Mouse (Mus musculus): ENCODE measurements around the gene Slc39a13. TPM values are rescaled to one million over a fixed set of nuclear protein-coding genes. Genes with fewer than 3 reads are reported as not detected.
A peak's percentile ranks its signal among the peaks of the same experiment; 100 is the strongest.
"Not testable (repeated sequence)": the region's sequence is repeated elsewhere in the genome, so short reads cannot be mapped to it uniquely, and the experiment has no call there.

Slc39a13 gene
- polyA plus RNA-seq, 1 experiment: 17.8 TPM

GRCm38 (mm10) chr2:91058435-91058834 lies 11.8 kb downstream of the Slc39a13 start:
- no peaks in the 10 kb centered on the region; the same call in 1 of the 2 replicates for H3K4me1 ChIP-seq (ENCODE audit: control insufficient read depth, insufficient read depth, insufficient read length, low read length)
- TF ChIP-seq POLR2A (IDR thresholded peaks at IDR 0.05; ENCODE audit: low read depth, low read length) (no peak), CTCF (IDR thresholded peaks at IDR 0.05; ENCODE audit: extremely low read depth, insufficient read length, insufficient replicate concordance, low read depth, low read length) (no peak)
- no peak overlapping the region for H3K27ac ChIP-seq (ENCODE audit: insufficient read depth, low read depth, low read length)
- H3K27me3 ChIP-seq (ENCODE audit: control insufficient read depth, insufficient read depth, low read length): no peaks in the 10 kb centered on the region
- no peak overlapping the region for H3K4me3 ChIP-seq (ENCODE audit: low read depth, low read length)
- peaks cover 66% of the 10 kb centered on the region for H3K36me3 ChIP-seq (ENCODE audit: control insufficient read depth, insufficient read depth, low read length)
- 94% methylated on average over 5 of the region's 5 CpGs for WGBS

GRCm38 (mm10) chr2:91053934-91054382 lies 16.3 kb downstream of the Slc39a13 start, which contains the start of gene Psmc3:
Psmc3 (plus strand) TSS chr2:91054009.
- Histone ChIP-seq H3K36me3 (ENCODE audit: control insufficient read depth, insufficient read depth, low read length) (peaks cover 35% of the 10 kb centered on the region), H3K4me3 (ENCODE audit: low read depth, low read length) (peak within 1 kb of the TSS; percentile 81), H3K4me1 (ENCODE audit: control insufficient read depth, insufficient read depth, insufficient read length, low read length) (no peaks in the 10 kb centered on the region; the same call in 1 of the 2 replicates), H3K27ac (ENCODE audit: insufficient read depth, low read depth, low read length) (peak within 1 kb of the TSS; percentile 84), H3K27me3 (ENCODE audit: control insufficient read depth, insufficient read depth, low read length) (no peaks in the 10 kb centered on the region)
- WGBS: under 1% methylated on average over 40 of the region's 40 CpGs
- TF ChIP-seq POLR2A (IDR thresholded peaks at IDR 0.05; ENCODE audit: low read depth, low read length): peak; percentile 66; the same call in 1 of the 2 replicates
- no peak; the same call in 1 of the 2 replicates for TF ChIP-seq CTCF (IDR thresholded peaks at IDR 0.05; ENCODE audit: extremely low read depth, insufficient read length, insufficient replicate concordance, low read depth, low read length)

- H3K36me3 ChIP-seq (ENCODE audit: control insufficient read depth, insufficient read depth, low read length): peaks cover 30% of the 10 kb centered on the region
- 1% methylated on average over 6 of the region's 6 CpGs for WGBS
- TF ChIP-seq POLR2A (IDR thresholded peaks at IDR 0.05; ENCODE audit: low read depth, low read length) (no peak), CTCF (IDR thresholded peaks at IDR 0.05; ENCODE audit: extremely low read depth, insufficient read length, insufficient replicate concordance, low read depth, low read length) (peak; percentile 10; the same call in 1 of the 2 replicates)
- H3K4me1 ChIP-seq (ENCODE audit: control insufficient read depth, insufficient read depth, insufficient read length, low read length): no peaks in the 10 kb centered on the region; the same call in 1 of the 2 replicates
- H3K4me3 ChIP-seq (ENCODE audit: low read depth, low read length): peak overlapping the region; percentile 81
- no peak overlapping the region for H3K27ac ChIP-seq (ENCODE audit: insufficient read depth, low read depth, low read length)
- H3K27me3 ChIP-seq (ENCODE audit: control insufficient read depth, insufficient read depth, low read length): no peaks in the 10 kb centered on the region
Measured at GRCm38 (mm10) chr2:91053181-91053933, 16.9 kb downstream of the Slc39a13 start.

- H3K27me3 ChIP-seq (ENCODE audit: control insufficient read depth, insufficient read depth, low read length): no peaks in the 10 kb centered on the region
- peaks cover 25% of the 10 kb centered on the region for H3K36me3 ChIP-seq (ENCODE audit: control insufficient read depth, insufficient read depth, low read length)
- no peak for TF ChIP-seq CTCF (IDR thresholded peaks at IDR 0.05; ENCODE audit: extremely low read depth, insufficient read length, insufficient replicate concordance, low read depth, low read length)
- TF ChIP-seq POLR2A (IDR thresholded peaks at IDR 0.05; ENCODE audit: low read depth, low read length): no peak
- 35% methylated on average over 2 of the region's 2 CpGs for WGBS
- H3K27ac ChIP-seq (ENCODE audit: insufficient read depth, low read depth, low read length): no peak overlapping the region
- H3K4me1 ChIP-seq (ENCODE audit: control insufficient read depth, insufficient read depth, insufficient read length, low read length): no peaks in the 10 kb centered on the region; the same call in 1 of the 2 replicates
- no peak overlapping the region for H3K4me3 ChIP-seq (ENCODE audit: low read depth, low read length)
Measured at GRCm38 (mm10) chr2:91052752-91053151, 17.5 kb downstream of the Slc39a13 start.

- H3K27me3 ChIP-seq (ENCODE audit: control insufficient read depth, insufficient read depth, low read length): no peaks in the 10 kb centered on the region
- WGBS: 48% methylated on average over 3 of the region's 3 CpGs
Measured at GRCm38 (mm10) chr2:91051917-91052316, 18.3 kb downstream of the Slc39a13 start.

GRCm38 (mm10) chr2:91047359-91047758 lies 22.9 kb downstream of the Slc39a13 start:
- H3K4me3 ChIP-seq (ENCODE audit: low read depth, low read length): no peak overlapping the region
- no peaks in the 10 kb centered on the region for H3K27me3 ChIP-seq (ENCODE audit: control insufficient read depth, insufficient read depth, low read length)
- no peaks in the 10 kb centered on the region for H3K36me3 ChIP-seq (ENCODE audit: control insufficient read depth, insufficient read depth, low read length)
- 0 out of 2 replicates have a peak, but pooled peaks cover 5% of the 10 kb centered on the region for H3K4me1 ChIP-seq (ENCODE audit: control insufficient read depth, insufficient read depth, insufficient read length, low read length)
- 54% methylated on average over 9 of the region's 9 CpGs for WGBS
- no peak overlapping the region for H3K27ac ChIP-seq (ENCODE audit: insufficient read depth, low read depth, low read length)
- TF ChIP-seq POLR2A (IDR thresholded peaks at IDR 0.05; ENCODE audit: low read depth, low read length) (no peak), CTCF (IDR thresholded peaks at IDR 0.05; ENCODE audit: extremely low read depth, insufficient read length, insufficient replicate concordance, low read depth, low read length) (no peak)

More at GRCm38 (mm10) chr2:91051917-91052316, 18.3 kb downstream of the Slc39a13 start:
- peaks cover 18% of the 10 kb centered on the region for H3K36me3 ChIP-seq (ENCODE audit: control insufficient read depth, insufficient read depth, low read length)
- TF ChIP-seq CTCF (IDR thresholded peaks at IDR 0.05; ENCODE audit: extremely low read depth, insufficient read length, insufficient replicate concordance, low read depth, low read length) (no peak), POLR2A (IDR thresholded peaks at IDR 0.05; ENCODE audit: low read depth, low read length) (no peak)
- no peaks in the 10 kb centered on the region; the same call in 1 of the 2 replicates for H3K4me1 ChIP-seq (ENCODE audit: control insufficient read depth, insufficient read depth, insufficient read length, low read length)
- H3K4me3 ChIP-seq (ENCODE audit: low read depth, low read length): no peak overlapping the region
- no peak overlapping the region for H3K27ac ChIP-seq (ENCODE audit: insufficient read depth, low read depth, low read length)

GRCm38 (mm10) chr2:91045805-91046204 lies 24.4 kb downstream of the Slc39a13 start:
- H3K27ac ChIP-seq (ENCODE audit: insufficient read depth, low read depth, low read length); H3K4me3 ChIP-seq (ENCODE audit: low read depth, low read length); H3K27me3 ChIP-seq (ENCODE audit: control insufficient read depth, insufficient read depth, low read length); H3K36me3 ChIP-seq (ENCODE audit: control insufficient read depth, insufficient read depth, low read length); H3K4me1 ChIP-seq (ENCODE audit: control insufficient read depth, insufficient read depth, insufficient read length, low read length): not testable (repeated sequence)
- 90% methylated on average over 1 of the region's 1 CpGs for WGBS

Data from small intestine, adult 2 months (tissue).